Mouse (Mus musculus): ENCODE measurements around the gene Mvp.
A peak's percentile ranks its signal among the peaks of the same experiment; 100 is the strongest.

Gene Mvp

GRCm38 (mm10) chr7:126988816-126989215 lies 25.6 kb downstream of the Mvp start:
- peak; percentile 72 for DNase-seq

DNA sequence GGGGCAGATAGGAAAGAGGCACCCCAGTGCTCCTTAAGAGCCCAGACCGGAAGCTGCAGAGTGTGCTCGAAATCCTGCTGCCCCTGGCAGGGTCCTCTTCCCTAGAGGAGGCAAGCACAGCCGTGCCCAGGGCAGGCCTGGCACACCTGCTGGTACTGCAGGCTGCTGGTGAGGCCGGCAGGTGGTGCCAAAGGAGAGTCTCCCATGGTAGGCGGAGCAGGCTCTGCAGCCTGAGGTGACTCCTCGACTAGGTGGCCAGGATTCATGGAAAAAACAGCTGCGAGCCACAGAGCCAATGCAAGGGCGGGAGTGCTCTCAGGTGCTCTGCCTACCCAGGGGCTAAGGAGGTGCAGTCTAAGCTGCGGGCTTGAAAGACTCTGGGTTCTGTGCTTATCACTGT lies 28.1 kb downstream of the Mvp start:
- DNase-seq, result peak; percentile 62

GRCm38 (mm10) chr7:126984667-126985444 lies 29.6 kb downstream of the Mvp start:
- no peak for DNase-seq

DNA sequence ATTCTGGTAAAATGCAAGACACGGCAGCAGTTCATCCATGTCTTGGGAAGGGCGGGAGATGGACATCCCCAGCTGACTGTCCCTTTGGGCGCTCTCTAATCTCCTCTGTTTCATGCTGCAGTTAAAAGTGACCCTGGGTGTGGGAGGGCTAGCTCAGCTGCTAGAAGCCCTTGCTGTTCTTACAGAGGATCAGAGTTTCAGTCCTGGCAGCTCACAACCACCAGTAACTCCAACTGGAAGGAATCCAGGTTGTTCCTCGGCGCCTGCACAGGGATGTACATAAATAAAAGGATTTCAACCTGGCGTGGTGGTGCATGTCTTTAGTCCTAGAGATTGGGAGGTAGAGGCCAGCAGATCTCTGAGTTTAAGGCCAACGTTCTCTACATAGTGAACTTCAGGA lies 31.3 kb downstream of the Mvp start:
- no peak for DNase-seq

DNA sequence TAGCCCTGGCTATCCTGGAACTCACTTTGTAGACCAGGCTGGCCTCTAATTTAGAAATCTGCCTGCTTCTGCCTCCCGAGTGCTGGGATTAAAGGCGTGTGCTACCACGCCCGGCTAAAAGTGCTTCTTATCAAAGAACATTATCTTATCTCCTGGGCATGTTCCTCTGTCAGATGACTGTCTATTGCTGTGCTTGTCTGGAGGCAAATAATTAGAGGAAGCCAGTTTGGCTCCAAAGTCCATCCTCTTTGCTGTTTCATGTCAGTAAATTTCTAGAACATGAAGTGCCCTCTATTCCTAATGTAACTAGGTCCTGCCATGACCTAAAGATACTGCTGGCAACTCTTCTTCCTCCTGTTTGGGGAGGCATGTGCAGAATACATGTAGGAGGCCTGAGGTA lies 32.4 kb downstream of the Mvp start:
- no peak for DNase-seq

- no peak for DNase-seq
Observed at GRCm38 (mm10) chr7:126981601-126982000, 32.8 kb downstream of the Mvp start.

DNA sequence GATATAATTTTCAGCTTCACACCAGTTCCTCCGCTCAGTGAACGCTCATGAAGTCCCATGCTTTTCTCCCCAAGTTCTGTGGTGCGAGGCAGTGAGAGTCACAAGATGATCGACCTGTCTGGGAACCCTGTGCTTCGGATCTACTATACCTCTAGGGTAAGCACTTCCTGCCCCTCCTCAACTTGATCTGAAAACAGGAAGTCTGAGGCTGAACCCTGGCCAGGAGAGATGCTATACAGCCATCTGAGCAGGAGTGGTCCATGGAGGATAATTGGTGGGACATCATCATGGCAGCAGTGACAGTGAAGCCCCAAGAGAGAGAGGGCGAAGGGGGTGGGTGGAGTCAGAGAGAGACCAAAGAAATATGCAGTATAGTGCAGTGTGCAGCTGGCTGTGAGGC lies 35.6 kb downstream of the Mvp start:
- DNase-seq, result peak; percentile 19

GRCm38 (mm10) chr7:126976878-126977459 lies 37.5 kb downstream of the Mvp start:
- DNase-seq, result no peak

- peak; percentile 97 for DNase-seq
Observed at GRCm38 (mm10) chr7:126975950-126976866, 38.2 kb downstream of the Mvp start, which contains the start of gene Cdiptos. TSS of gene Cdiptos (minus strand) at chr7:126976098.

- DNase-seq, result no peak
Observed at GRCm38 (mm10) chr7:126975893-126975949, 38.7 kb downstream of the Mvp start, which contains the start of gene Cdipt. TSS of gene Cdipt (plus strand) at chr7:126975914.

DNA sequence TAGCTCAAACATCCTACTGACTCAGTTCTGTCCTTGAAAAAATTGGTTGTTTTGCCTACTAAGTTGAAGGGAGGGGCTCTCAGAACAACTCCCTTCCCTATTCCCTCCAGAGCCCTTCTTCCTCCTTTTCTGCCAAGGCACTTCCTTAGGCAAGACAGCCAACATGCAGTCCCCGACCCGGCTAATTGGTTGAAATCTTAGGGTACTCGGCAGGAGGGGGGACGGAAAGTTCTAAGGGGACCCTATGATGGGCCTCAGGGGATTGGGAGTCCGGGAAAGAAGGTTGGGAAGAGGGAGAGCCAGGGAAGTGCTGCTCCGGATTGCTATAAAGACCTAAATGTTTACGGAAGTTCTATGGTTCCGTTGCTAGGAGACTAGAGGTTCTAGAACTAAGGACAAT lies 38.9 kb downstream of the Mvp start:
- DNase-seq, result no peak

DNA sequence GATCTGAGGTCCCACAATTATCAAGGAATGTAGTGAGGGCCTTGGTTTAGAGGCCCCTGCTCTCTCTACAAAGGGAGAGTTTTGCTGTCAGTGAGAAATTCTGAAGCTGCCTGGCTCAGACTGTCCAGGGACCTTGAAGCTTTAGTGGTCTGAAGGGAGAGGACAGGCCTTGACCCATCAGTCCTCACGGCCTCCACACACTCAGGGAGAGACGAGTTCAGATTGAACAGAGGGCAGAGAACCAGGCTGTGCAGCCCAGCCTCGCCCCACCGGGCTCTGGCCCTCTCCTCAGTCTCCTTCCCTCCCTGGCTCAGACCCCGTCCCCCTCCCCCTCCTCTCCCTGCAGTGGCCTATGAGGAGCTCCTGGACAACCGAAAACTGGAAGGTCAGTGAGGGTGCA lies 47.1 kb downstream of the Mvp start:
- no peak for DNase-seq

- DNase-seq, result no peak
Observed at GRCm38 (mm10) chr7:126965568-126965967, 48.9 kb downstream of the Mvp start.

- peak; percentile 58 for DNase-seq
Observed at GRCm38 (mm10) chr7:126963548-126964286, 50.7 kb downstream of the Mvp start.

- no peak for DNase-seq
Observed at GRCm38 (mm10) chr7:126961965-126962364, 52.5 kb downstream of the Mvp start.

- no peak for DNase-seq
Observed at GRCm38 (mm10) chr7:126961095-126961494, 53.3 kb downstream of the Mvp start.

GRCm38 (mm10) chr7:126959780-126960179 lies 54.6 kb downstream of the Mvp start:
- DNase-seq, result no peak

DNA sequence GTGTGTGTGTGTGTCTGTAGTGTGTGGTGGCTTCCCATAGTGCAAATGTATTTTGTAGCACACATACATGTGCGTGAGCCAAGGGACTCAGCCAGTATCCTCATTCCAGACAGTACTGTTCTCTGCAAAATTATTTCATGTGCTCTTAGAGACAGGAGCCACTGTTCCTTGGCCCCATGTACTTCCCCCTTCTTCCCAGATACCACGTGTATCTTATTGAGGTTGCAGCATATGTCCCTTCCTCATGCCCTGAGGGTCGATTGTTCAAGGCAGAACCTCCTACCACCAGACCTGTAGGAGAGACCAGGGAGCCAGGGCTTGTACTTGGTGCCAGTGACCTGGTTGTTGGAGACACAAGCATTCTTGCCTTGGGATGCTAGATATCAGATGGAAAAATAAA lies 59.3 kb downstream of the Mvp start:
- DNase-seq, result no peak

- peak; percentile 19 for DNase-seq
Observed at GRCm38 (mm10) chr7:126952646-126953045, 61.8 kb downstream of the Mvp start.

GRCm38 (mm10) chr7:126951741-126952140 lies 62.7 kb downstream of the Mvp start:
- no peak for DNase-seq

GRCm38 (mm10) chr7:126950647-126951615 lies 63.5 kb downstream of the Mvp start:
- no peak for DNase-seq

Data from thymus, postnatal 14 days (tissue).